Mouse (Mus musculus) forebrain, embryonic 12.5 days (tissue): ENCODE measurements around the gene Zfp507. TPM values are rescaled to one million over a fixed set of nuclear protein-coding genes. Genes with fewer than 3 reads are reported as not detected.

Experiments used
- ATAC-seq: fragments of 200-750 bp; cut with Nextera tagmentation; 2 replicates; pipeline ENCODE4 v1.8.0; 2017; ENCODE audit warnings: moderate TSS enrichment; ENCODE audit not compliant: low FRiP score
- H3K27ac ChIP-seq: fragments of 300-500 bp; sonication (generic); 2 replicates; pipeline ENCODE4 v1.5.1; 2016; ENCODE audit warnings: mild to moderate bottlenecking
- H3K27me3 ChIP-seq: fragments of 300-500 bp; sonication (generic); 2 replicates; pipeline ENCODE4 v1.6.1; 2016; ENCODE audit warnings: mild to moderate bottlenecking
- H3K36me3 ChIP-seq: fragments of 300-500 bp; sonication (generic); replicated peaks from 2 replicates; pipeline ENCODE4 v1.6.1; 2016; ENCODE audit warnings: mild to moderate bottlenecking
- H3K4me1 ChIP-seq: fragments of 300-500 bp; sonication (generic); 2 replicates; pipeline ENCODE4 v1.6.1; 2016
- H3K4me2 ChIP-seq: fragments of 300-500 bp; sonication (generic); 2 replicates; pipeline ENCODE4 v1.6.1; 2016; ENCODE audit warnings: mild to moderate bottlenecking, moderate library complexity
- H3K4me3 ChIP-seq: fragments of 300-500 bp; sonication (generic); replicated peaks from 2 replicates; pipeline ENCODE4 v1.5.1; 2016; ENCODE audit warnings: mild to moderate bottlenecking
- H3K9ac ChIP-seq: fragments of 300-500 bp; sonication (generic); 2 replicates; pipeline ENCODE4 v1.6.1; 2016; ENCODE audit warnings: mild to moderate bottlenecking
- H3K9me3 ChIP-seq: fragments of 300-500 bp; sonication (generic); 2 replicates; pipeline ENCODE4 v1.6.1; 2016
- WGBS: fragments of 180-500 bp; shearing (Covaris S2); methylation state at CpG from one replicate; pipeline ENCODE4 v1.1.7; 2016; 5-methylcytosine and 5-hydroxymethylcytosine counted together
- polyA plus RNA-seq: library from polyadenylated mRNA; unstranded; fragments of >200 nt; fragmentation: Nextera tagmentation; extraction: Ambion mirVana; gene quantifications from 2 replicates; pipeline ENCODE4 v1.2.1, GENCODE M21; 2016

The Zfp507 gene
- polyA plus RNA-seq, 1 experiment from 2014 or later: 23.2 TPM

DNA sequence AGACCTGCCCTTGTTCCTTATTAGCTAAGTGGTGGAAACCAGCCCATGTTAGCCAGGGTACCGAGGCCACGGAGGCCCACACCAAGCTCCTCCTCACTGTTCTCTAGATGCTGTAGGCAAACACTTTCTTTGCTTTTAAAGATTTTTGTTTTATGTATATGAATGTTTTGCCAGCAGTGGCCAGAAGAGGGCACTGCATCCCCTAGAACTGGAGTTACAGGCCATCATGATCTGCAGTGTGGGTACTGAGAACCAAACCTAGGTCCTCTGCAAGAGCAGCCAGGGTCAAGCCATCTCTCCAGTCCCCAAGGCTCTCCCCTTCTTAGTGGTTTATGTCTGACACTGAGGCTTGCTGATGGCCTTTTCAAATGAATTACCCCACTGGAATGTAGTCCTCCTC is 79.8 kb downstream of the Zfp507 start:
- Histone ChIP-seq H3K9ac (no peak overlapping the region), H3K36me3 (peaks cover 81% of the 10 kb centered on the region), H3K4me3 (no peak overlapping the region), H3K27me3 (no peaks in the 10 kb centered on the region), H3K27ac (no peak overlapping the region), H3K9me3 (0 out of 2 replicates have a peak, but pooled peaks cover 3% of the 10 kb centered on the region), H3K4me2 (no peak overlapping the region), H3K4me1 (no peaks in the 10 kb centered on the region)
- no peak for ATAC-seq
- WGBS: 95% methylated on average over 2 of the region's 2 CpGs

Other genes starting within 250 kb of the Zfp507 start
- gene Nudt19, start 246.7 kb downstream of the Zfp507 start, polyA plus RNA-seq: 44.6 and 47.5 TPM in 2 replicates
- 0.04 and 0.14 TPM in 2 replicates for gene Rgs9bp, start 217.4 kb downstream of the Zfp507 start, polyA plus RNA-seq
- gene Ankrd27, start 216.8 kb downstream of the Zfp507 start, polyA plus RNA-seq: 33.4 and 36.7 TPM in 2 replicates
- gene Pdcd5, start 155.5 kb downstream of the Zfp507 start, polyA plus RNA-seq: 265 and 275 TPM in 2 replicates
- gene Dpy19l3, start 48.5 kb downstream of the Zfp507 start, polyA plus RNA-seq: 40.4 and 42.5 TPM in 2 replicates